Mouse (Mus musculus) lung, postnatal 10 days (tissue): ENCODE results near the gene Klhl24.
A peak's percentile ranks its signal among the peaks of the same experiment; 100 is the strongest.
"Not testable (repeated sequence)": the region's sequence is repeated elsewhere in the genome, so short reads cannot be mapped to it uniquely, and the experiment has no call there.

Experiments
- DNase-seq: peaks from one replicate; pipeline ENCODE4 v3.0.0; 2021

Gene Klhl24

GRCm38 (mm10) chr16:20097069-20097710 is at the start of gene Klhl24:
Klhl24 (plus strand) TSS chr16:20097542.
- DNase-seq: peak; percentile 97

- DNase-seq: no peak
Observed at GRCm38 (mm10) chr16:20052655-20053054, 44.7 kb upstream of the Klhl24 start.

- DNase-seq: no peak
Observed at GRCm38 (mm10) chr16:20072770-20073169, 24.6 kb upstream of the Klhl24 start.

- no peak for DNase-seq
Observed at GRCm38 (mm10) chr16:20076675-20077074, 20.7 kb upstream of the Klhl24 start.

- DNase-seq: no peak
Observed at GRCm38 (mm10) chr16:20080271-20080670, 17.1 kb upstream of the Klhl24 start.

- no peak for DNase-seq
Observed at GRCm38 (mm10) chr16:20084623-20085022, 12.7 kb upstream of the Klhl24 start.

GRCm38 (mm10) chr16:20085250-20085905 is 12.0 kb upstream of the Klhl24 start:
- no peak for DNase-seq

GRCm38 (mm10) chr16:20086976-20087375 is 10.4 kb upstream of the Klhl24 start:
- DNase-seq: no peak

- DNase-seq: no peak
Observed at GRCm38 (mm10) chr16:20089636-20090035, 7.7 kb upstream of the Klhl24 start.

GRCm38 (mm10) chr16:20090921-20091575 is 6.3 kb upstream of the Klhl24 start:
- DNase-seq: no peak

- DNase-seq: peak; percentile 28
Observed at GRCm38 (mm10) chr16:20095966-20096365, 1.4 kb upstream of the Klhl24 start.

GRCm38 (mm10) chr16:20097711-20098374 is 501 bp downstream of the Klhl24 start:
- DNase-seq: peak; percentile 97

GRCm38 (mm10) chr16:20098375-20098727 is 1.0 kb downstream of the Klhl24 start:
- DNase-seq: no peak

GRCm38 (mm10) chr16:20098866-20099629 is 1.7 kb downstream of the Klhl24 start:
- DNase-seq: peak; percentile 43

- no peak for DNase-seq
Observed at GRCm38 (mm10) chr16:20106996-20107395, 9.7 kb downstream of the Klhl24 start.

- DNase-seq: no peak
Observed at GRCm38 (mm10) chr16:20108961-20109360, 11.6 kb downstream of the Klhl24 start.

GRCm38 (mm10) chr16:20112649-20113048 is 15.3 kb downstream of the Klhl24 start:
- no peak for DNase-seq

GRCm38 (mm10) chr16:20116069-20116468 is 18.7 kb downstream of the Klhl24 start:
- no peak for DNase-seq

GRCm38 (mm10) chr16:20126319-20126883 is 29.1 kb downstream of the Klhl24 start:
- not testable (repeated sequence) for DNase-seq

GRCm38 (mm10) chr16:20130397-20130796 is 33.1 kb downstream of the Klhl24 start:
- DNase-seq: no peak

- peak; percentile 87 for DNase-seq
Observed at GRCm38 (mm10) chr16:20140772-20141531, 43.6 kb downstream of the Klhl24 start, which contains the start of gene Yeats2. Yeats2 (plus strand) TSS chr16:20141063.

- DNase-seq: no peak
Observed at GRCm38 (mm10) chr16:20144568-20144967, 47.2 kb downstream of the Klhl24 start.
